Mouse (Mus musculus) liver, adult 2 months (tissue): ENCODE results near the gene Tango2. TPM values are rescaled to one million over a fixed set of nuclear protein-coding genes. Genes with fewer than 3 reads are reported as not detected.
A peak's percentile ranks its signal among the peaks of the same experiment; 100 is the strongest.

ENCODE experiments used
- DNase-seq: peaks from one replicate; pipeline ENCODE4 v3.0.0-alpha.2; 2011; ENCODE audit warnings: low read depth, low spot score; ENCODE audit errors: extremely low read depth
- H3K27ac ChIP-seq: fragments of 200-500 bp; replicated peaks from 2 replicates; pipeline ENCODE4 v1.5.1; 2012; ENCODE audit warnings: low read depth, mild to moderate bottlenecking, control low read depth, inconsistent platforms, low read length; ENCODE audit not compliant: insufficient read depth
- H3K27me3 ChIP-seq: fragments of 200-500 bp; 2 replicates; pipeline ENCODE4 v1.6.1; 2012; ENCODE audit warnings: mild to moderate bottlenecking, moderate library complexity, low read length, inconsistent platforms; ENCODE audit not compliant: control insufficient read depth, insufficient read depth
- H3K36me3 ChIP-seq: fragments of 200-500 bp; 2 replicates; pipeline ENCODE4 v1.6.1; 2012; ENCODE audit warnings: low read length, inconsistent platforms; ENCODE audit not compliant: control insufficient read depth, insufficient read depth
- H3K4me1 ChIP-seq: fragments of 200-500 bp; 2 replicates; pipeline ENCODE4 v1.6.1; 2011; ENCODE audit warnings: low read length; ENCODE audit not compliant: control insufficient read depth, insufficient read depth
- H3K4me3 ChIP-seq: fragments of 200-500 bp; 2 replicates; pipeline ENCODE4 v1.5.1; 2011; ENCODE audit warnings: low read depth, mild to moderate bottlenecking, control low read depth, low read length, moderate library complexity; ENCODE audit not compliant: insufficient read depth
- H3K79me2 ChIP-seq: fragments of 200-500 bp; 2 replicates; pipeline ENCODE4 v1.6.1; 2012; ENCODE audit warnings: inconsistent platforms, mild to moderate bottlenecking, low read length, moderate library complexity; ENCODE audit not compliant: control insufficient read depth, insufficient read depth
- H3K9ac ChIP-seq: fragments of 200-500 bp; 2 replicates; pipeline ENCODE4 v1.6.1; 2012; ENCODE audit warnings: low read depth, mild to moderate bottlenecking, control low read depth, inconsistent platforms, low read length
- CTCF ChIP-seq: fragments of 200-500 bp; IDR thresholded peaks from 2 replicates; pipeline ENCODE4 v1.5.1; 2011; ENCODE audit warnings: low read depth, low read length, control low read depth
- POLR2A ChIP-seq: fragments of 200-500 bp; IDR thresholded peaks from 2 replicates; pipeline ENCODE4 v1.6.1; 2011; ENCODE audit warnings: low read length, control low read depth; ENCODE audit not compliant: insufficient read depth; ENCODE audit errors: extremely low read depth
- WGBS: fragments of 180-500 bp; shearing (Covaris S2); methylation state at CpG from one replicate; pipeline ENCODE4 v1.1.7; 2018; 5-methylcytosine and 5-hydroxymethylcytosine counted together
- polyA plus RNA-seq: library from polyadenylated mRNA; depleted of rRNA; stranded (reverse); fragments of >200 nt; gene quantifications from 2 replicates; pipeline ENCODE4 v1.2.3, GENCODE M21; 2012
- total RNA-seq: library from RNA; depleted of rRNA; stranded (reverse); fragments of >200 nt; gene quantifications from 2 replicates; pipeline ENCODE4 v1.2.3, GENCODE M21; 2014

Tango2 gene
- total and polyA plus RNA-seq, 2 experiments, result 57.1 to 58.0 TPM

DNA sequence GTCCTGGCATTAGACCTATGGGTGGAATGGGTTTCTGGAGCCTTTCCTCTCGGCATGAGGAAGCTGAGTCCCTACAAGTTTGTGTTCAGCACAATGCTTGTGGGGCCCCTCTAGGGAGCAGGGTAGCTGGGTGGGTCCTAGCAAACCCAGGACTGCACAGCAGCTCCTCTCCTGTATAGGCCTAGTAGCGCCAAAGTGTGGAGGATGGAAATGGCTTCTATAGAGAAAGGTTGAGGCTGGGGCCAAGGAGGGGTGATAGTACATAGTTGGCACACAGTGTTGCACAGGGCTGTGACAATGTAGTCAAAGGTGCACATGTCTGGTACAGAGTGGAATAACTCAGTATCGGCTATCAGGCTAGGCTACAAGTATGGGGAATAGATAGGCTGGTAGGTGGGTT, 46.2 kb upstream of the Tango2 start:
- TF ChIP-seq CTCF (no peak), POLR2A (no peak)
- DNase-seq, result no peak
- Histone ChIP-seq H3K9ac (peak overlapping the region; percentile 50), H3K27me3 (no peaks in the 10 kb centered on the region), H3K36me3 (no peaks in the 10 kb centered on the region), H3K79me2 (no peaks in the 10 kb centered on the region), H3K4me3 (peak overlapping the region; percentile 68), H3K27ac (peak overlapping the region; percentile 22; the same call in 1 of the 2 replicates), H3K4me1 (no peaks in the 10 kb centered on the region)
- WGBS, result 87% methylated on average over 3 of the region's 3 CpGs

DNA sequence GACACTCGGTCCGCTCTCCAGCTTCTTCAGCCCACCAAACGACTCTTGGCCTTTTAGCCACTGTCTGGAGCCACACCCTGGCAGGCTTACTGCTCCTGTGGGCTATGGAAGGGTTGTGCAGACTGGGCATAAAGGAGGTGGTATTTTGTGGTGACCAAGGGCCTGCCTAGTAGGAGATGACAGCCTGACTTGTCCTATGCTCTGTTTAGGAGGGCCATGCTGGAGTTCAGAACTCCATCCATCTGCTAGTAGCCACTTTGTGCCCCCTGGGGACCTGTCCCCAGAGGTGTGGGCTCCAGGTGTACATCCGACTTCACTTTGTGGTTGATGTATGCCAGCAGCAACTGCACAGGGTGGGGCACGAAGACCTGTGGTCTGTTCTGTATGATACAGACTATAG, 45.7 kb upstream of the Tango2 start:
- Histone ChIP-seq H3K9ac (peak overlapping the region; percentile 50), H3K27me3 (no peaks in the 10 kb centered on the region), H3K79me2 (no peaks in the 10 kb centered on the region), H3K4me3 (peak overlapping the region; percentile 68), H3K4me1 (no peaks in the 10 kb centered on the region), H3K27ac (peak overlapping the region; percentile 10), H3K36me3 (no peaks in the 10 kb centered on the region)
- no peak for TF ChIP-seq POLR2A
- TF ChIP-seq CTCF, result no peak
- DNase-seq, result no peak
- 85% methylated on average over 5 of the region's 5 CpGs for WGBS

DNA sequence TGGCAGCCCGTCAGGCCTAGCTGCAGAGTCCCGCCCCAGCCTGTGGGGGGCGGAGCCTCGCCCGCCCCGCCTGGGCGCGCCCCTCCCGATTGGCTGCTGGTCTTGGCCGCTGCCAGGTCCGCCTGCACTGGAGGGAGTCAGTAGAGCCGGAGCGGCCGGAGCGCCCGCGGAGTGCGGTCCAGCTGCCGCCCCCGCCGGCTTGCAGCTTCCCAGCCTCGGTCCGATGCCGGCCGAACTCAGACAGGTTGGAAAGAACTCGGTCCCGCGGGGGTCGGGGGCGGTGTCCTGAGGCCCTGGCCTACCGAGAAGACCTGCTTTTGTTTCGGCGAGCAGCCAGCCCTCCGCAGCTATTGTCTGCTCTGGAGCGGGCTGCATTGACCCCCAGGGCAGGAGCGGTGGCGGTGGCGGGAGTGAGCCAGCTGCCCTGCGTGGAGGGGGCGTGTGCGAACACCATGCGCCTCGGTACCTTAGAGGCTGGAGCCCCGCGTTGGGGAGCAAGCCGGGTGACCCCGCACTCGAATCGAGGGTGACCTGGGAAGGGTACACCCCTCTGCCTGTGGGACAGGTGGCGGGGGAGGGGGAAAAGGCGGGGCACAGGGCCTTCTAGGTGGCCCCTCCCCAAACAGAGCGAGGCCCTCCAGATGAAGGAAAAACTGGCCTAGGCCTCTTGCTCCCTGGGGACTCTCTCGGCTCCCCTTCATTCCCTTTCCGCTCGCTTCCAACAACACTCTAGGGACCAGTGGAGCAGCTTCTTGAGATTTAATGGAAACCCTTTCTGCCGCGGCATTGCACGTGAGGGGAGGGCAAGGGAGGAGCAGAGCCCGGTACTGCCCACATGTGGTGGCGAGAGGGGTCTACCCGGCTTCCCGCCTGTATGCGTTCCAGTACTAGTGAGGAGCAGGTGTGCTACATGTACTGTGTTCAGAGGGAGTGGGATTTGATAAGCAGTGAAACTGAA, 44.8 kb upstream of the Tango2 start:
- WGBS, result 7% methylated on average over 63 of the region's 63 CpGs
- peak overlapping the region; percentile 10 for H3K27ac ChIP-seq
- TF ChIP-seq POLR2A, result peak; percentile 56; the same call in 1 of the 2 replicates
- peak; percentile 17; the same call in 1 of the 2 replicates for TF ChIP-seq CTCF
- peak overlapping the region; percentile 84 for H3K9ac ChIP-seq
- H3K4me1 ChIP-seq, result no peaks in the 10 kb centered on the region
- H3K36me3 ChIP-seq, result no peaks in the 10 kb centered on the region
- H3K79me2 ChIP-seq, result no peaks in the 10 kb centered on the region
- peak overlapping the region; percentile 68 for H3K4me3 ChIP-seq
- peak; percentile 64 for DNase-seq
- H3K27me3 ChIP-seq, result no peaks in the 10 kb centered on the region

DNA sequence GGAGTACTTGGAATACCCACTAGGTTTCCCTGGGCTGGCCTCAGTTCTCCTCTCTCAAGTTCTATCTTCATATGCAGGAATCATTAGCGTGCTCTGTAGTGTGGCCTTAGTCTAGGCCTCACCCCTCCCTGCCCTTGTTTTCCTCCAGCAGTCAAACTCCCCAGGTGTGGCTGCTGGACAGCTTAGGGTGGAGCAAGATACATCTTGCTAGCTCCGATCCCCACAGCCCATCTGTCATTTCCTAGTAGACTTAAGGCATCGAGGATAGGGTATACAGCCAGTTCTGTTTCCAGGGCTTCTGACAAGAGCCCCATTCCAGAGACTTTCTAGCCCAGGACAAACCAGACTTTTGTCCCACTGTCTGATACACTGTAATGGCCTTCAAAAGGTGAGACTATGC, 43.8 kb upstream of the Tango2 start:
- Histone ChIP-seq H3K36me3 (no peaks in the 10 kb centered on the region), H3K27me3 (no peaks in the 10 kb centered on the region), H3K9ac (no peak overlapping the region), H3K4me1 (no peaks in the 10 kb centered on the region), H3K27ac (peak overlapping the region; percentile 19; the same call in 1 of the 2 replicates), H3K4me3 (no peak overlapping the region), H3K79me2 (no peaks in the 10 kb centered on the region)
- no peak for TF ChIP-seq CTCF
- TF ChIP-seq POLR2A, result no peak
- DNase-seq, result no peak
- WGBS, result 88% methylated on average over 3 of the region's 3 CpGs

DNA sequence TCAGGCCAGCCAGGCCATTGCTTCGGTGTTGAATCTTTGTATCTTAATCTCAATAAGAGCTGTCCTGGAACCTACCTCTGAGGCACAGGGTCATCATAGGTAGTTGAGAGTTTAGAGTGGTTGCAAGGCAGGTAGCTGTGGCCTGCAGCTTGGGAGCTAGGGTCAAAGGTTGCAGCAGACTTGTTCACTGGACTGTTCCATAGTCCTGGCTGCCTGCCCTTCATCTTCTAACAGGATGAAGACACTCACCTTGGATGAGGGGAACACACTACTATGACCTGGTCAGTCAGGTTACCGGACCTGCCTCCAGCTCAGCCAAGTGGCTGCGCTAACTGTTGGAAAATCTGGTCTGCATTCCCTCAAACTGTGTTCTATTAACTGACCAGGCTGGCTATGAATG, 43.2 kb upstream of the Tango2 start:
- TF ChIP-seq CTCF (no peak), POLR2A (no peak)
- DNase-seq, result peak; percentile 38
- Histone ChIP-seq H3K27ac (peak overlapping the region; percentile 19; the same call in 1 of the 2 replicates), H3K4me3 (no peak overlapping the region), H3K4me1 (no peaks in the 10 kb centered on the region), H3K27me3 (no peaks in the 10 kb centered on the region), H3K79me2 (no peaks in the 10 kb centered on the region), H3K9ac (no peak overlapping the region), H3K36me3 (no peaks in the 10 kb centered on the region)
- WGBS, result 89% methylated on average over 3 of the region's 3 CpGs

DNA sequence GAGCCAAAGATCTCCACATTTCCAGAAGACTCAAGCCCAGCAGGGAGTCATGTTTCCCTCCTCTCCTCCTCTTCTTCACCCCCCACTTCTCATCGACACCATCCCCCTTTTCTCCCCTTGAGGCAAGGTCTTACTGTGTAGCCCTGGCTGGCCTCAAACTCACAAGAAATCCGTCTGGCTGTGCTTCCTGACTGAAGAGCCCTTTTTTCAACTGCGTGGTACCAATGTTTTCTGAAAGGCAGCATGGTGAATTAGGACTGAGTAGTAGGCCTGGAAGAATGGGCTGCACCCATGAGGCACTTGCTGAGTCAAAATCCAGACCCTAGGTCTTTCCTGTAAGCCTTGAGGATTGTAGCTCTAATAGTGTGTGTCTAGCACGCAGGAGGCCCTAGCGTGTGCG, 42.5 kb upstream of the Tango2 start:
- TF ChIP-seq POLR2A (no peak), CTCF (no peak)
- Histone ChIP-seq H3K36me3 (no peaks in the 10 kb centered on the region), H3K9ac (no peak overlapping the region), H3K79me2 (no peaks in the 10 kb centered on the region), H3K4me3 (no peak overlapping the region), H3K27ac (peak overlapping the region; percentile 66), H3K27me3 (no peaks in the 10 kb centered on the region), H3K4me1 (no peaks in the 10 kb centered on the region)
- DNase-seq, result no peak
- WGBS, result 94% methylated on average over 6 of the region's 6 CpGs
